Mouse (Mus musculus): ENCODE data around the gene Bbx. TPM values are rescaled to one million over a fixed set of nuclear protein-coding genes. Genes with fewer than 3 reads are reported as not detected.

Bbx gene
- total RNA-seq, 1 experiment from 2014 or later = 62.0 TPM

- peak in 1 of 2 experiments; percentile 17; a peak in 1 of 4 replicates for ATAC-seq (replicated peaks in 1 of 2; ENCODE audit: insufficient read depth in 1 of 2, low FRiP score in 2 of 2, low TSS enrichment in 1 of 2, low read depth in 1 of 2, poor library complexity in 2 of 2, severe bottlenecking in 2 of 2)
These were observed 138.5 kb downstream of the Bbx start for GRCm38 (mm10) chr16:50293502-50294228.

GRCm38 (mm10) chr16:50292834-50293233 is 139.4 kb downstream of the Bbx start:
- no peak for ATAC-seq (replicated peaks in 1 of 2; ENCODE audit: insufficient read depth in 1 of 2, low FRiP score in 2 of 2, low TSS enrichment in 1 of 2, low read depth in 1 of 2, poor library complexity in 2 of 2, severe bottlenecking in 2 of 2)

- ATAC-seq (replicated peaks in 1 of 2; ENCODE audit: insufficient read depth in 1 of 2, low FRiP score in 2 of 2, low TSS enrichment in 1 of 2, low read depth in 1 of 2, poor library complexity in 2 of 2, severe bottlenecking in 2 of 2) = no peak
These were observed 142.4 kb downstream of the Bbx start for GRCm38 (mm10) chr16:50289764-50290163.

- no peak for ATAC-seq (replicated peaks in 1 of 2; ENCODE audit: insufficient read depth in 1 of 2, low FRiP score in 2 of 2, low TSS enrichment in 1 of 2, low read depth in 1 of 2, poor library complexity in 2 of 2, severe bottlenecking in 2 of 2)
These were observed 159.4 kb downstream of the Bbx start for GRCm38 (mm10) chr16:50272813-50273212.

- no peak for ATAC-seq (replicated peaks in 1 of 2; ENCODE audit: insufficient read depth in 1 of 2, low FRiP score in 2 of 2, low TSS enrichment in 1 of 2, low read depth in 1 of 2, poor library complexity in 2 of 2, severe bottlenecking in 2 of 2)
These were observed 169.5 kb downstream of the Bbx start for GRCm38 (mm10) chr16:50262647-50263046.

- no peak for ATAC-seq (replicated peaks in 1 of 2; ENCODE audit: insufficient read depth in 1 of 2, low FRiP score in 2 of 2, low TSS enrichment in 1 of 2, low read depth in 1 of 2, poor library complexity in 2 of 2, severe bottlenecking in 2 of 2)
These were observed 170.0 kb downstream of the Bbx start for GRCm38 (mm10) chr16:50262209-50262608.

- ATAC-seq (replicated peaks in 1 of 2; ENCODE audit: insufficient read depth in 1 of 2, low FRiP score in 2 of 2, low TSS enrichment in 1 of 2, low read depth in 1 of 2, poor library complexity in 2 of 2, severe bottlenecking in 2 of 2) = no peak
These were observed 170.4 kb downstream of the Bbx start for GRCm38 (mm10) chr16:50261741-50262140.

GRCm38 (mm10) chr16:50254522-50255159 is 177.5 kb downstream of the Bbx start:
- ATAC-seq (replicated peaks in 1 of 2; ENCODE audit: insufficient read depth in 1 of 2, low FRiP score in 2 of 2, low TSS enrichment in 1 of 2, low read depth in 1 of 2, poor library complexity in 2 of 2, severe bottlenecking in 2 of 2) = peak; percentile 32 to 42; a peak in 1 of 4 replicates

- ATAC-seq (replicated peaks in 1 of 2; ENCODE audit: insufficient read depth in 1 of 2, low FRiP score in 2 of 2, low TSS enrichment in 1 of 2, low read depth in 1 of 2, poor library complexity in 2 of 2, severe bottlenecking in 2 of 2) = 0 out of 4 replicates have a peak, but pooled peaks of 1 of the 2 experiments have one; percentile 21
These were observed 180.7 kb downstream of the Bbx start for GRCm38 (mm10) chr16:50251417-50251975.

GRCm38 (mm10) chr16:50250469-50250868 is 181.7 kb downstream of the Bbx start:
- ATAC-seq (replicated peaks in 1 of 2; ENCODE audit: insufficient read depth in 1 of 2, low FRiP score in 2 of 2, low TSS enrichment in 1 of 2, low read depth in 1 of 2, poor library complexity in 2 of 2, severe bottlenecking in 2 of 2) = no peak

GRCm38 (mm10) chr16:50249036-50249435 is 183.2 kb downstream of the Bbx start:
- ATAC-seq (replicated peaks in 1 of 2; ENCODE audit: insufficient read depth in 1 of 2, low FRiP score in 2 of 2, low TSS enrichment in 1 of 2, low read depth in 1 of 2, poor library complexity in 2 of 2, severe bottlenecking in 2 of 2) = no peak

GRCm38 (mm10) chr16:50242444-50242843 is 189.7 kb downstream of the Bbx start:
- no peak for ATAC-seq (replicated peaks in 1 of 2; ENCODE audit: insufficient read depth in 1 of 2, low FRiP score in 2 of 2, low TSS enrichment in 1 of 2, low read depth in 1 of 2, poor library complexity in 2 of 2, severe bottlenecking in 2 of 2)

- no peak for ATAC-seq (replicated peaks in 1 of 2; ENCODE audit: insufficient read depth in 1 of 2, low FRiP score in 2 of 2, low TSS enrichment in 1 of 2, low read depth in 1 of 2, poor library complexity in 2 of 2, severe bottlenecking in 2 of 2)
These were observed 190.6 kb downstream of the Bbx start for GRCm38 (mm10) chr16:50241604-50242003.

- no peak for ATAC-seq (replicated peaks in 1 of 2; ENCODE audit: insufficient read depth in 1 of 2, low FRiP score in 2 of 2, low TSS enrichment in 1 of 2, low read depth in 1 of 2, poor library complexity in 2 of 2, severe bottlenecking in 2 of 2)
These were observed 197.0 kb downstream of the Bbx start for GRCm38 (mm10) chr16:50235231-50235630.

- ATAC-seq (replicated peaks in 1 of 2; ENCODE audit: insufficient read depth in 1 of 2, low FRiP score in 2 of 2, low TSS enrichment in 1 of 2, low read depth in 1 of 2, poor library complexity in 2 of 2, severe bottlenecking in 2 of 2) = no peak
These were observed 201.6 kb downstream of the Bbx start for GRCm38 (mm10) chr16:50230624-50231023.

GRCm38 (mm10) chr16:50228833-50229232 is 203.4 kb downstream of the Bbx start:
- no peak for ATAC-seq (replicated peaks in 1 of 2; ENCODE audit: insufficient read depth in 1 of 2, low FRiP score in 2 of 2, low TSS enrichment in 1 of 2, low read depth in 1 of 2, poor library complexity in 2 of 2, severe bottlenecking in 2 of 2)

- no peak for ATAC-seq (replicated peaks in 1 of 2; ENCODE audit: insufficient read depth in 1 of 2, low FRiP score in 2 of 2, low TSS enrichment in 1 of 2, low read depth in 1 of 2, poor library complexity in 2 of 2, severe bottlenecking in 2 of 2)
These were observed 205.9 kb downstream of the Bbx start for GRCm38 (mm10) chr16:50226274-50226673.

- ATAC-seq (replicated peaks in 1 of 2; ENCODE audit: insufficient read depth in 1 of 2, low FRiP score in 2 of 2, low TSS enrichment in 1 of 2, low read depth in 1 of 2, poor library complexity in 2 of 2, severe bottlenecking in 2 of 2) = peak in 1 of 2 experiments; percentile 42; a peak in 2 of 4 replicates
These were observed 207.2 kb downstream of the Bbx start for GRCm38 (mm10) chr16:50224946-50225345.

Data from hematopoietic stem cell, adult 5-6 weeks (primary cell).